Mouse (Mus musculus) embryo, embryonic 11.5 days (tissue): ENCODE data around the gene Foxo3.

Experiments used
- DNase-seq: peaks from one replicate; pipeline ENCODE4 v3.0.0-alpha.2; 2012; ENCODE audit warnings: low read depth, low spot score

The Foxo3 gene

GRCm38 (mm10) chr10:42249965-42250364 is 26.6 kb downstream of the Foxo3 start:
- no peak for DNase-seq

- no peak for DNase-seq
Observed at GRCm38 (mm10) chr10:42248644-42249043, 27.9 kb downstream of the Foxo3 start.

- no peak for DNase-seq
Observed at GRCm38 (mm10) chr10:42248156-42248555, 28.4 kb downstream of the Foxo3 start.

DNA sequence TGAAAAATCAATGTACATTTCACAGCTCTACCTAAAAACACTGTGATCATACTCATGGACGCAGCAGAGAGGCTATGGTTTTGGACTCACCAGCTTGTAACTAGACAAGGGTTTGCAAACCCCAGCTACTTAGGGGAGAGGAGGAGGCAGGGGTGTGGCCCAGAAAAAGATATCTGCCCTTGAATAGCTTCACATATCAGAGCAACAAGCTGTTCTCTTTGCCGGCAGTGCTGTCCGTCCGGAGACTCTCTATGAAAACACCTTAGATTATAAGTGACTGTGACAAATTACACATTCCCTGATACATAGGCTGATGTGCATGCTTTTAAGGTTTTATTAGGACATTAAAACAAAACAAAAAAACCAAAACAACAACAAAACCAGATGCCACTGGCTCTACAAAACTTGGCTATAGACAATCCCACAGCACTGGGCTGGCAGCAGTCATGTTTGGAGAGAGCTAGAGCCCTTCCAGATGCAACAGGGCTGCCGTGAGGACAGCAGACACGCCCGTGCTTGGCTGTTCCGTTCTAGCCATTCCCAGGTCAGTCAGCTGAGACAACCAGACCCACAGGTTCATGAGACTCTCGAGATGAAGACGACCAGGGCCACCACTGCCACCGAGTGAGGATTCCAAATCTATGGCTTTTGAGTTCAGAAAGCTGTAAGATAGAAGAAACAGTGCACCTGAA is 29.3 kb downstream of the Foxo3 start:
- DNase-seq, result no peak

- DNase-seq, result no peak
Observed at GRCm38 (mm10) chr10:42246483-42246882, 30.1 kb downstream of the Foxo3 start.

- DNase-seq, result no peak
Observed at GRCm38 (mm10) chr10:42245636-42246035, 30.9 kb downstream of the Foxo3 start.

DNA sequence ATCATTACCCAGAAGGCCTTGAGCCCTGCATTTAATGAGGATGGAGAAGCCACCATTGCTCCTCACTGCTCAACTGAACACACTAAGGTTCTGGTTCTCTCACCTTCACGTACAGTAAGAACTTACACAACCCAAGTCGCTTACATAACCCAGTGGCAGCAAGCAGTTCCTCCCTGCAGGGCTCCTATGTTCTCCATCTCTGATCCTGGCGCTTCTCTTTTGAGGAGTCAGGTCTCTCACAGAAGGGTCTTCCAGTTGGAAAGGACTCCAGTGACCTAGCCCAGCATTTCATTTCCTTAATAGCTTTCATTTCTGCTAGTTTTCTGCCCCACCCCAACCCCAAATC is 31.3 kb downstream of the Foxo3 start:
- DNase-seq, result no peak

- DNase-seq, result no peak
Observed at GRCm38 (mm10) chr10:42244420-42245255, 31.9 kb downstream of the Foxo3 start.

- no peak for DNase-seq
Observed at GRCm38 (mm10) chr10:42243925-42244324, 32.6 kb downstream of the Foxo3 start.

DNA sequence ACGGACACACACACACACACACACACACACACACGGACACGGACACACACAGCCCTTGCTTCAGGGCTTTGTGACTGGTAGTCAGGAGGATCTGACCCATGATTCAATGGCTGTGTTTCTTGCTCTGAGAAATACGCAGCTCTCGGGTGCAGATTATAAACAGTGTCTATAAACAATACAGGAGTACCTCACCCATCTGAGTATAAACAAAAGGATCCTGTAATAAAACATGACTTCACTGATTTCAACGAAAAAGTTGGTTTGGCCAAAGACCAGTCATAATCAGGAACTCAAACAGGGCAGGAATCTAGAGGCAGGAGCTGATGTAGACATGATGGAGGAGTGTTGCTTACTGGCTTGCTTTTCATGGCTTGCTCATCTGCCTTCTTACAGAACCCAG is 34.1 kb downstream of the Foxo3 start:
- DNase-seq, result no peak

GRCm38 (mm10) chr10:42241775-42242174 is 34.8 kb downstream of the Foxo3 start:
- no peak for DNase-seq

DNA sequence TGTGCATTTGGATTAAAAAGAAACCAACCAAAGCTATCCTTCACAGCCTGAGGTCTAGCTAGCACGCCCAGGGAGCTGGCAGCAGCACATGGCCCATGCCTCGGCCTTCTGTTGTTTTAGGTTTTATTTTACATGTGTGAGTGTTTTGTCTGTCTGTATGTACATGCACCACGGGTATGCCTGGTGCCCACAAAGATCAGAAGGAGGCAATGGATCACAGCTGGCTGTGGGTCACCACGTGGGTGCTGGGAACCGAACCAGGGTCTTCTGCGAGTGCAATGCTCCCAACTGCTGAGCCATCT is 36.8 kb downstream of the Foxo3 start:
- no peak for DNase-seq

- no peak for DNase-seq
Observed at GRCm38 (mm10) chr10:42238923-42239809, 37.4 kb downstream of the Foxo3 start.

GRCm38 (mm10) chr10:42238296-42238695 is 38.3 kb downstream of the Foxo3 start:
- DNase-seq, result no peak

DNA sequence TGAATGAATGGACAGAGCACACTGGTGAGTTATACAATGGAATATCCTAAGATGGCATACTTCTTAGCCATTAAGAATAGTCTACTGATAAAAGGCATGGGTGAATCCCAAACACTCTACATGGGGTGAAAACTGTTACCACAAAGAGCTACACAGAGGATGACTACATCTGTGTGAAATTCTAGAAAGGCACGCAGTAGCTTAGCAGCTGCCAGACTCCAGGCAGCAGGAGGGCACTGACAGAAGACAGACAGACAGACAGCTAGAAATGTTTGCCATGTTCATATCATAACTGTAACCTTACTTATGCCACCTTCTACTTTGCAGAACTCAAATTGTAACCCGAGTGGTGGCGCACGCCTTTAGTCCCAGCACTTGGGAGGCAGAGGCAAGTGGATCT is 39.0 kb downstream of the Foxo3 start:
- no peak for DNase-seq

- DNase-seq, result no peak
Observed at GRCm38 (mm10) chr10:42235321-42235720, 41.2 kb downstream of the Foxo3 start.

GRCm38 (mm10) chr10:42232977-42233376 is 43.6 kb downstream of the Foxo3 start:
- no peak for DNase-seq

DNA sequence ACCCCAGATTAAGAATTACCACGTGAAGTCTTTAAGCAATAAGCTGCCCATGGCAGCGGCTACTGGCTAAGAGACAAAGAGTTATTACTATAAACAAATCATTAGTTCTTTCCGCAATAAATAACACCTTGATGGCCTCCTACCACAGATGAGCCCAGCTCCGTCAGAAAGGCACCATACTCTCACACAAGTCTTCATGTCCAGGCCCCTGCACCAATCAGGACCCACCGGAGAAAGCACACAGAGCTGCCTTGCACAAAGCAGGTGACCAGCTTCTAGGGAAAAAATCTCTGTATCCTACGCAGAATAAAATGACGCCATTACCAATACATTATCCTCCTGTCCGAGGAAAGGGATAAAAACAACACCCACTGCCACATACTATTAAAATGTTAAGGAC is 44.7 kb downstream of the Foxo3 start:
- no peak for DNase-seq

DNA sequence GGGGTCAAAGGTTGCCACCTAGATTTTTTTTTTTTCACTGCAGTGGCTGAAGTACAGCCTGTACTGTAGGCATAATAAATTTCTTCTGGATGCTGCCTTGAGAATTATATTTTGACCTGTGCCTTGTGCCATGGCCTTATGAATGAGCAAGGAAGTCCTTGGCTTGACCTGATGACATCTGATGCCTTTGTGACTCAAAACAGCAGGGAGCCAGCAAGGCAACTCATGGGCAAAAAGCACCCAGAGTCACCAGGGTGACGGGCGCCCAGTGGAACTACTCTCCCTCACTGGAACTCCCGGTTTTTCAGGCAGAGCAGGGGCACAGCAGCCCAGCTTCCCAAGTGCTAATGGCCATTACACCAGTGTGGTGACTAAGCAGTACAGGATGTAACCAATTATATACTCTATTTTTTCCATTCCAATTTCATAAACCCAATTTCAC is 45.4 kb downstream of the Foxo3 start:
- DNase-seq, result no peak

DNA sequence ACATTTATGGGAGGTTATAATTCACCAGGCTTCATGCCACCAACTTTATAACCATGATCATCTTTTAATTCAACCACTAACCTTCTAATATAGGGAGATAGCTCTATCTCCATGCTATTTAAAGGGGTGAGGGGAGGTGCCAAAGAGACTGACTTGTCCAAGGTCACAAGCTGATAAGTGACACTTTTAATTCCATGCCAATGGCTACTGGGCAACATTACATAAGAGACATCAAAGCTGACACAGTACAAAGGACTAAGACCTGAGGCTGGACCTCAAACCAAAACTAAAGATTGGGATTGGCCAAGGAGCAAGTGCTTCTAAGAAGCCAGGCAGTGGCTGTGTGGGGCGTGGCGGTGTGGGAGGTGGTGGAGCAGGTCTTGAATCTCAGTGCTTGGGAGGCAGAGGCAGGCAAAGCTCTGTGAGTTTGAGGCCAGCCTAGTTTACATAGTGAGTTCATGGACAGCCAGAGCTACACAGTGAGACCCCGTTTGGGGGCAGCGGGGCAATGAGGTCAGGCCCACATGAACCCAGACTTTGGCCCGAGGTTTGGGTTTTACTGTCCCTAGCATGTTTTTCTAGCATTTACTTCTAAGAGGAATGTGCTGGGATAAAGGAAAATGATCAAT is 46.0 kb downstream of the Foxo3 start:
- no peak for DNase-seq

DNA sequence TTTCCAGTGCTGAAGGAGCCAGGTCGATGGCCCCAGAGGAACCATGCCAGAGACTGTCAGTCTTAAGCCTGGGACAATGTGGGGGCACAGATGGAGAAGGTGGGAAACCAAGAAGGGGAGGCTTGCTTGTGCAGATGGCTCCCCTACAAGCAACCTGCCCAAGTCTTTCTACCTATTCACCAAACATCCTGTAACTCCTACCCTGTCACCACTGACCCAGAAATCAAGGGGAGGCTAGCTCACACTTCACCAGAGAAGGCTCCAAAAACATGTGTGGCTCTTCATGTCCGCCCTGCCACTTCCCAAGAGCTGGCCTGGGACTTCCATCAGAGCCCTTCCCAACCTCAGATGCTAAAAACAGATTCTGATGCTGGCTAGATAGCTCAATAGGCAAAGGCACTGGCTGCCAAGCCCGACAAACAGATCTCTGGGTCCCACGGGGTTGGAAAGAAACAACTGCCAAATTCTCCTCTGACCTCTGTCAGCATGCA is 48.8 kb downstream of the Foxo3 start:
- no peak for DNase-seq

- no peak for DNase-seq
Observed at GRCm38 (mm10) chr10:42226176-42226575, 50.4 kb downstream of the Foxo3 start.
